Comparison of ENCODE assay signal across 8 mouse cellular contexts in genomic region chr4:137117471-137118331, GRCm38 (mm10).
DNase-seq lines count a peak whose midpoint lies in the region; TF ChIP-seq lines count a peak whose summit lies in the region.

No protein-coding gene starts in this region.

- peak overlapping the region; percentile 53 for H3K4me3 ChIP-seq in embryonic facial prominence, embryonic 10.5 days
- H3K4me3 ChIP-seq in layer of hippocampus, adult 2 months = peak overlapping the region; percentile 26; the same call in 1 of the 2 replicates
- H3K4me3 ChIP-seq in megakaryocyte, embryonic 14.5 days (replicated peaks) = peak overlapping the region; percentile 42

- WGBS in embryonic facial prominence, embryonic 10.5 days = 1% methylated on average over 27 of the region's 27 CpGs

- peak overlapping the region; percentile 45 for H3K27ac ChIP-seq in embryonic facial prominence, embryonic 10.5 days (replicated peaks)
- no peak overlapping the region for H3K27ac ChIP-seq in layer of hippocampus, adult 2 months

- no peaks in the 10 kb centered on the region for H3K9me3 ChIP-seq in embryonic facial prominence, embryonic 10.5 days
- H3K9me3 ChIP-seq in megakaryocyte, embryonic 14.5 days = no peaks in the 10 kb centered on the region

- peak; percentile 42 for DNase-seq in CD4-positive helper T cell, adult 2 months (ENCODE audit: low read depth, low spot score)
- DNase-seq in R1 (ENCODE audit: low read depth, low spot score) = peak; percentile 67
- DNase-seq in embryonic facial prominence, embryonic 10.5 days (ENCODE audit: low spot score) = peak; percentile 89
- peak; percentile 55 for DNase-seq in heart, postnatal 4 days
- peak in 1 of 2 experiments; percentile 23 for DNase-seq in layer of hippocampus, adult 2 months (ENCODE audit: low spot score in 2 of 2)
- DNase-seq in right cerebral cortex, postnatal 14 days = peak; percentile 32
- no peak for DNase-seq in left cerebral cortex, postnatal 36 days (ENCODE audit: low spot score in 2 of 2)

- TF ChIP-seq CTCF in layer of hippocampus, adult 2 months (conservative IDR thresholded peaks at IDR 0.05) = 0 out of 2 replicates have a peak, but pooled peaks have one; percentile 4

- peaks cover 31% of the 10 kb centered on the region for H3K27me3 ChIP-seq in embryonic facial prominence, embryonic 10.5 days (replicated peaks; ENCODE audit: low read depth, poor library complexity, severe bottlenecking)
- H3K27me3 ChIP-seq in megakaryocyte, embryonic 14.5 days (replicated peaks) = peaks cover 65% of the 10 kb centered on the region

- intact Hi-C loops in left cerebral cortex, postnatal 36 days (cut with DNase I) = no loop called here

- no peaks in the 10 kb centered on the region for H3K36me3 ChIP-seq in embryonic facial prominence, embryonic 10.5 days (replicated peaks)
- H3K36me3 ChIP-seq in megakaryocyte, embryonic 14.5 days (replicated peaks; ENCODE audit: low read length) = no peaks in the 10 kb centered on the region

- H3K4me1 ChIP-seq in embryonic facial prominence, embryonic 10.5 days = peaks cover 19% of the 10 kb centered on the region
- peaks cover 9% of the 10 kb centered on the region; the same call in 1 of the 2 replicates for H3K4me1 ChIP-seq in megakaryocyte, embryonic 14.5 days

Comparison
In these comparisons a context has a peak if more than half of its experiments do, and no peak if none do; other contexts are left out.
1. DNase-seq: peak in CD4-positive helper T cell, adult 2 months (single experiment), R1 (single experiment), embryonic facial prominence, embryonic 10.5 days (single experiment), heart, postnatal 4 days (single experiment) and right cerebral cortex, postnatal 14 days (single experiment); none in left cerebral cortex, postnatal 36 days (0 of 2).
2. Peak in every context shown above with its lines, with median percentiles within 50 percentile points of each other: H3K4me3 ChIP-seq.